Mouse (Mus musculus): Measurements from ENCODE around the gene Crygd. TPM values are rescaled to one million over a fixed set of nuclear protein-coding genes. Genes with fewer than 3 reads are reported as not detected.
A peak's percentile ranks its signal among the peaks of the same experiment; 100 is the strongest.

The Crygd gene
- not detected in 2 replicates for polyA plus RNA-seq (2015; fragmentation: Nextera tagmentation; extraction: Ambion mirVana)

GRCm38 (mm10) chr1:65063352-65063751 lies at the start of gene Crygd:
Gene Crygd (minus strand): TSS chr1:65063452.
- Histone ChIP-seq H3K27me3 (replicated peaks) (no peaks in the 10 kb centered on the region), H3K4me2 (no peak within 1 kb of the TSS), H3K4me1 (no peaks in the 10 kb centered on the region), H3K4me3 (no peak within 1 kb of the TSS), H3K36me3 (no peaks in the 10 kb centered on the region), H3K27ac (replicated peaks) (no peak within 1 kb of the TSS), H3K9ac (no peak within 1 kb of the TSS), H3K9me3 (no peaks in the 10 kb centered on the region)
- ATAC-seq (ENCODE audit: extremely low read depth, insufficient number of reproducible peaks, low FRiP score, low TSS enrichment), result no peak
- 75% methylated on average over 8 of the region's 8 CpGs for WGBS

- Histone ChIP-seq H3K27me3 (replicated peaks) (no peaks in the 10 kb centered on the region), H3K4me2 (peak overlapping the region; percentile 57), H3K4me3 (peak overlapping the region; percentile 33), H3K9me3 (no peaks in the 10 kb centered on the region), H3K27ac (replicated peaks) (0 out of 2 replicates have a peak overlapping the region, but pooled peaks have one; percentile 12), H3K4me1 (no peaks in the 10 kb centered on the region), H3K9ac (peak overlapping the region; percentile 56), H3K36me3 (no peaks in the 10 kb centered on the region)
- 42% methylated on average over 14 of the region's 14 CpGs for WGBS
- ATAC-seq (ENCODE audit: extremely low read depth, insufficient number of reproducible peaks, low FRiP score, low TSS enrichment), result no peak
Measured at GRCm38 (mm10) chr1:65112807-65113196, 49.5 kb upstream of the Crygd start.

- Histone ChIP-seq H3K4me1 (no peaks in the 10 kb centered on the region), H3K9ac (peak overlapping the region; percentile 56; the same call in 1 of the 2 replicates), H3K4me2 (peak overlapping the region; percentile 57), H3K27me3 (replicated peaks) (no peaks in the 10 kb centered on the region), H3K36me3 (no peaks in the 10 kb centered on the region), H3K4me3 (peak overlapping the region; percentile 33), H3K9me3 (no peaks in the 10 kb centered on the region), H3K27ac (replicated peaks) (no peak overlapping the region)
- ATAC-seq (ENCODE audit: extremely low read depth, insufficient number of reproducible peaks, low FRiP score, low TSS enrichment), result no peak
- 12% methylated on average over 8 of the region's 8 CpGs for WGBS
Measured at GRCm38 (mm10) chr1:65112031-65112806, 49.0 kb upstream of the Crygd start.

GRCm38 (mm10) chr1:65109756-65110435 lies 46.6 kb upstream of the Crygd start:
- H3K36me3 ChIP-seq, result no peaks in the 10 kb centered on the region
- H3K4me3 ChIP-seq, result no peak overlapping the region
- H3K27me3 ChIP-seq (replicated peaks), result no peaks in the 10 kb centered on the region
- no peaks in the 10 kb centered on the region for H3K4me1 ChIP-seq
- ATAC-seq (ENCODE audit: extremely low read depth, insufficient number of reproducible peaks, low FRiP score, low TSS enrichment), result no peak
- H3K4me2 ChIP-seq, result peak overlapping the region; percentile 15; the same call in 1 of the 2 replicates
- H3K9ac ChIP-seq, result no peak overlapping the region
- no peaks in the 10 kb centered on the region for H3K9me3 ChIP-seq
- H3K27ac ChIP-seq (replicated peaks), result no peak overlapping the region
- WGBS, result 63% methylated on average over 25 of the region's 25 CpGs

- Histone ChIP-seq H3K27me3 (replicated peaks) (no peaks in the 10 kb centered on the region), H3K36me3 (no peaks in the 10 kb centered on the region), H3K9me3 (no peaks in the 10 kb centered on the region), H3K27ac (replicated peaks) (no peak overlapping the region), H3K9ac (no peak overlapping the region), H3K4me1 (no peaks in the 10 kb centered on the region), H3K4me3 (no peak overlapping the region), H3K4me2 (no peak overlapping the region)
- no peak for ATAC-seq (ENCODE audit: extremely low read depth, insufficient number of reproducible peaks, low FRiP score, low TSS enrichment)
- 82% methylated on average over 8 of the region's 8 CpGs for WGBS
Measured at GRCm38 (mm10) chr1:65109196-65109595, 45.9 kb upstream of the Crygd start.

GRCm38 (mm10) chr1:65107654-65108279 lies 44.5 kb upstream of the Crygd start:
- H3K4me1 ChIP-seq, result no peaks in the 10 kb centered on the region
- no peak overlapping the region for H3K9ac ChIP-seq
- no peaks in the 10 kb centered on the region for H3K27me3 ChIP-seq (replicated peaks)
- no peaks in the 10 kb centered on the region for H3K9me3 ChIP-seq
- no peaks in the 10 kb centered on the region for H3K36me3 ChIP-seq
- no peak overlapping the region for H3K27ac ChIP-seq (replicated peaks)
- H3K4me3 ChIP-seq, result no peak overlapping the region
- no peak for ATAC-seq (ENCODE audit: extremely low read depth, insufficient number of reproducible peaks, low FRiP score, low TSS enrichment)
- 84% methylated on average over 10 of the region's 10 CpGs for WGBS
- no peak overlapping the region for H3K4me2 ChIP-seq

- H3K4me1 ChIP-seq, result no peaks in the 10 kb centered on the region
- H3K27me3 ChIP-seq (replicated peaks), result no peaks in the 10 kb centered on the region
- H3K36me3 ChIP-seq, result no peaks in the 10 kb centered on the region
- H3K27ac ChIP-seq (replicated peaks), result no peak within 1 kb of the TSS
- no peak within 1 kb of the TSS for H3K4me3 ChIP-seq
- WGBS, result 79% methylated on average over 11 of the region's 11 CpGs
- no peak within 1 kb of the TSS for H3K9ac ChIP-seq
- no peak within 1 kb of the TSS for H3K4me2 ChIP-seq
- no peak for ATAC-seq (ENCODE audit: extremely low read depth, insufficient number of reproducible peaks, low FRiP score, low TSS enrichment)
- H3K9me3 ChIP-seq, result no peaks in the 10 kb centered on the region
Measured at GRCm38 (mm10) chr1:65103273-65103672, 40.0 kb upstream of the Crygd start, which contains the start of gene Cryga. Gene Cryga (minus strand): TSS chr1:65103373.

GRCm38 (mm10) chr1:65096953-65097352 lies 33.7 kb upstream of the Crygd start:
- no peaks in the 10 kb centered on the region for H3K36me3 ChIP-seq
- no peak overlapping the region for H3K9ac ChIP-seq
- no peaks in the 10 kb centered on the region for H3K4me1 ChIP-seq
- ATAC-seq (ENCODE audit: extremely low read depth, insufficient number of reproducible peaks, low FRiP score, low TSS enrichment), result no peak
- no peak overlapping the region for H3K4me2 ChIP-seq
- 77% methylated on average over 3 of the region's 3 CpGs for WGBS
- H3K27me3 ChIP-seq (replicated peaks), result no peaks in the 10 kb centered on the region
- no peak overlapping the region for H3K4me3 ChIP-seq
- no peaks in the 10 kb centered on the region for H3K9me3 ChIP-seq
- no peak overlapping the region for H3K27ac ChIP-seq (replicated peaks)

GRCm38 (mm10) chr1:65091566-65091965 lies 28.3 kb upstream of the Crygd start:
- 83% methylated on average over 3 of the region's 3 CpGs for WGBS
- H3K27me3 ChIP-seq (replicated peaks), result no peaks in the 10 kb centered on the region
- no peak for ATAC-seq (ENCODE audit: extremely low read depth, insufficient number of reproducible peaks, low FRiP score, low TSS enrichment)

GRCm38 (mm10) chr1:65090370-65090769 lies 27.1 kb upstream of the Crygd start:
- no peak overlapping the region for H3K27ac ChIP-seq (replicated peaks)
- H3K4me3 ChIP-seq, result no peak overlapping the region
- H3K9me3 ChIP-seq, result no peaks in the 10 kb centered on the region
- no peaks in the 10 kb centered on the region for H3K36me3 ChIP-seq
- H3K9ac ChIP-seq, result no peak overlapping the region
- no peaks in the 10 kb centered on the region for H3K27me3 ChIP-seq (replicated peaks)
- no peak for ATAC-seq (ENCODE audit: extremely low read depth, insufficient number of reproducible peaks, low FRiP score, low TSS enrichment)
- H3K4me1 ChIP-seq, result no peaks in the 10 kb centered on the region
- no peak overlapping the region for H3K4me2 ChIP-seq
- 48% methylated on average over 2 of the region's 2 CpGs for WGBS

More at GRCm38 (mm10) chr1:65091566-65091965, 28.3 kb upstream of the Crygd start:
- no peaks in the 10 kb centered on the region for H3K4me1 ChIP-seq
- H3K9ac ChIP-seq, result no peak overlapping the region
- H3K4me3 ChIP-seq, result no peak overlapping the region
- no peaks in the 10 kb centered on the region for H3K9me3 ChIP-seq
- H3K36me3 ChIP-seq, result no peaks in the 10 kb centered on the region
- no peak overlapping the region for H3K4me2 ChIP-seq
- no peak overlapping the region for H3K27ac ChIP-seq (replicated peaks)

GRCm38 (mm10) chr1:65088567-65089356 lies 25.5 kb upstream of the Crygd start:
- no peaks in the 10 kb centered on the region for H3K36me3 ChIP-seq
- ATAC-seq (ENCODE audit: extremely low read depth, insufficient number of reproducible peaks, low FRiP score, low TSS enrichment), result no peak
- H3K9me3 ChIP-seq, result no peaks in the 10 kb centered on the region
- H3K4me3 ChIP-seq, result no peak overlapping the region
- WGBS, result 62% methylated on average over 6 of the region's 6 CpGs
- H3K4me1 ChIP-seq, result no peaks in the 10 kb centered on the region
- no peak overlapping the region for H3K9ac ChIP-seq
- H3K27ac ChIP-seq (replicated peaks), result no peak overlapping the region
- no peaks in the 10 kb centered on the region for H3K27me3 ChIP-seq (replicated peaks)
- H3K4me2 ChIP-seq, result no peak overlapping the region

All from heart, embryonic 13.5 days (tissue).